Mouse (Mus musculus) myocyte (in vitro differentiated cells): ENCODE measurements around the gene Misp.

Experiments
- CEBPB ChIP-seq: IDR thresholded peaks from 2 replicates; pipeline ENCODE4 v1.6.1; 2011; ENCODE audit warnings: mild to moderate bottlenecking, moderate library complexity; ENCODE audit not compliant: poor library complexity, insufficient read depth, severe bottlenecking
- MAX ChIP-seq: IDR thresholded peaks from one replicate; pipeline ENCODE4 v1.6.1; 2011; ENCODE audit warnings: low read depth, mild to moderate bottlenecking, control low read depth
- MYOG ChIP-seq, 3 experiments: IDR thresholded peaks; one replicate each; pipeline ENCODE4 v1.6.1; 2011; ENCODE audit warnings: control low read depth in 2 of 3, low read depth in 2 of 3, mild to moderate bottlenecking in 2 of 3; ENCODE audit not compliant: insufficient read length in 2 of 3, control insufficient read depth in 1 of 3, insufficient read depth in 1 of 3
- POLR2A ChIP-seq: IDR thresholded peaks from one replicate; pipeline ENCODE4 v1.6.1; 2011; ENCODE audit warnings: low read depth, mild to moderate bottlenecking, control low read depth, moderate library complexity; ENCODE audit not compliant: insufficient read length
- SRF ChIP-seq: IDR thresholded peaks from one replicate; pipeline ENCODE4 v1.6.1; 2011; ENCODE audit warnings: low read depth; ENCODE audit not compliant: control insufficient read depth, insufficient read length
- TCF12 ChIP-seq: IDR thresholded peaks from one replicate; pipeline ENCODE4 v1.6.1; 2011; ENCODE audit warnings: mild to moderate bottlenecking, control low read depth; ENCODE audit not compliant: poor library complexity, insufficient read depth, severe bottlenecking
- USF1 ChIP-seq: IDR thresholded peaks from one replicate; pipeline ENCODE4 v1.6.1; 2011; ENCODE audit warnings: low read depth, mild to moderate bottlenecking, control low read depth, moderate library complexity

DNA sequence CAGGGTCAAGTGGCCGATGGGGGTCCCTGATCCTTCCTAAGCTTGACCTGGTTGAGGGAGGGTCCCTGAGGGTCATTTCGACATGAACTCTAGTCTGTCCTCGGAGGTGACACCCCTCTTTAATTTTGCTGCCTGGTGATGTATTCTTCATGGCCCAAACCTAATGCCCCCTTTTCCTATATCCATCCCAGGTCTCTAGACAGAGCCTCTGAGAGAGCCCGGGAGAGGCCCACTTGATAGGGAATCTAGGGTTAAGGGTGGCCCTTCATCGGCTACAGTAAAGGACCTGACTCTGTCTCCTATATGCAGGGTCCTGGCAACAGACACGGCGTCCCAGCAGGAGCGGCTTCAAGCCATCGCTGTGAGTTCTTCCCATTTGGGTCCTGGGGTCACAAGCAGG, 14.5 kb upstream of the Misp start:
- no peak for TF ChIP-seq POLR2A
- no peak for TF ChIP-seq USF1
- no peak for TF ChIP-seq CEBPB
- TF ChIP-seq MYOG (IDR thresholded peaks at IDR 0.05; ENCODE audit: control insufficient read depth in 1 of 3, insufficient read depth in 1 of 3, insufficient read length in 2 of 3, low read depth in 2 of 3), result no peak
- TF ChIP-seq SRF, result no peak
- no peak for TF ChIP-seq TCF12
- no peak for TF ChIP-seq MAX
